Mouse (Mus musculus): ENCODE data around the gene Rbms3. TPM values are rescaled to one million over a fixed set of nuclear protein-coding genes. Genes with fewer than 3 reads are reported as not detected.

Rbms3 gene
- total RNA-seq, 2 experiments from 2014 or later: 10.6 to 10.9 TPM

GRCm38 (mm10) chr9:117048641-117049040, 581.1 kb downstream of the Rbms3 start:
- DNase-seq: no peak

- DNase-seq: no peak
These were observed 587.7 kb downstream of the Rbms3 start for GRCm38 (mm10) chr9:117041993-117042366.

GRCm38 (mm10) chr9:117041291-117041992, 588.3 kb downstream of the Rbms3 start:
- no peak for DNase-seq

DNA sequence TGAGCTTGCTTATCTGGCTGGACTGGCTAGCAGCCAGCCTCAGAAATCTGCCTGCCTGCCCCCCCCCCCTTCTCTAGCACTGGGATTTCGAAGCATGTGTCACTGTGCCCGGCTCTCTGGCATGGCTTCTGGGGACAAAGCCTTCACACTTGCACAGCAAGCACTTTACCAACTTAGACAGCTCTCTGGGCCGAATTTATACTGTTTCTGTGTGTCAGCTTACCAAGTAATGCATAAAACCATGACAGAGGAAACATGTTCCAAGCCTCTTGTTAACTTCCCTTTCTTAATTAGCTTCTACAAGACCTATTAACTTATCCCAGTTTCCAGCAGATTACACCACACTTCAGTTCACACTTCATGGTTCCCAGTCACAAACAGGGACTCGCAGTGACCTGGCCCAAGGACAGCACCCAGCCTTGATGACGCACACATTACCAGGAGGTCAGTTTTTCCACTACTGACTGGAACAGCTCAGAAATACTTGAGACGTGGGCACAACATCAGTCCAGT, 589.7 kb downstream of the Rbms3 start:
- peak; percentile 64 for DNase-seq

- DNase-seq: no peak
These were observed 597.0 kb downstream of the Rbms3 start for GRCm38 (mm10) chr9:117032690-117033089.

DNA sequence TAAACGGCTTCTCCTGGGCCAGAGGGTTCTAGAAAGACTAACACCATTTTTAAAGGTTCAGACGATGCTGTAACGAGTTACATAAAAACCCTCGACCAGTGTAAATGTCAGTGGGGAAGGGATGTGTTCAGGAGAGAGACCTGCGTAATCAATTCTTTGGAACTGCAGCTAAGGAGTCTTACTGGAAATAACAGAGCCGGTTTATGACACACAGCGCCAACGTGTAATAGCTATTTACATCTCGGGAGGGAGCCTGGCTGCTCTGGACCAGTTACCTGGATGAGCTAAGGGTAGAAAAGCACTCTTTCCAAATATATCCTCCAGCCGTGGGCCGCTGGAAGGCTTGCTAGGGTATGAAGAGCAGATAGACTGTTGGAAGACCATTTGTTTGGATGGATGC, 598.5 kb downstream of the Rbms3 start:
- DNase-seq: no peak

GRCm38 (mm10) chr9:117030837-117031236, 598.9 kb downstream of the Rbms3 start:
- peak; percentile 87 for DNase-seq

DNA sequence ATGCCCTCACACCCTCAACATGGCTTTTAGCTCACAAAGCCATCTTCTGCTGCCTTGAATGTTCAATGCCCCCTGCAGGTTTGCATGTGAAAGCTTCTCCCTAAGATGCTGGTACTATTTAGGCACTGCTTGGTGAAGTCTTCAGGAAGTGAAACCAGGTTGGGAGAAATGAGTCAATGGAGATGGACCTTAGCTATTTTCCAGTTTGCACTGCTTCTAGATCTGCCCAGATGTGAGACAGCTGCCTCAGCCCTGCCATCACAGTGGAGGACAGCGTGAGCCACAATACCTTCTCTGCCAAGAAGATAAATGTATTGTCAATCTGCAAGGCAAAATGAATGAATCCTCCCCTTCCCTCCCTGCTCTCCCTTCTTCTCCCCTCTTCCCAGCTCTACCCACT, 599.8 kb downstream of the Rbms3 start:
- no peak for DNase-seq

- no peak for DNase-seq
These were observed 601.1 kb downstream of the Rbms3 start for GRCm38 (mm10) chr9:117028586-117028985.

GRCm38 (mm10) chr9:117022086-117022485, 607.6 kb downstream of the Rbms3 start:
- DNase-seq: no peak

DNA sequence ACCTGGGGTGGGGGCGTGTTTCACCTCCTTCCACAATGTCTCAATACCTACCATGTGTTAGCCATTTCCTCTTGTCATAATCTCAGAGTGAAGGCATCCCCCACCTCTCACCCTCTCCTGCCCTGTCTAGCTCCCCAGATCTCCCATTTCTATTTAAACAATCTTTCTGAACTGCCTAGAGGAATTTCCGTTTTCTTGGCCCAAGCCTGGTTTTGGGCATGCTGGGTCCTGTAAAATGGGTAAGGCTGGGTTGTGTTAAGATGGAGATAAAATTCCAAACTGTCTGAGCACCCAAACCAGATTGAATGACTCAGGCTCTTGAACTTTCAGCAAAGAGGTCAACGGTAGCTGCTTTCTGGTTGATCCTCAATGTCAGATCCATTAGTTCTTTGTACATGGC, 608.2 kb downstream of the Rbms3 start:
- DNase-seq: no peak

DNA sequence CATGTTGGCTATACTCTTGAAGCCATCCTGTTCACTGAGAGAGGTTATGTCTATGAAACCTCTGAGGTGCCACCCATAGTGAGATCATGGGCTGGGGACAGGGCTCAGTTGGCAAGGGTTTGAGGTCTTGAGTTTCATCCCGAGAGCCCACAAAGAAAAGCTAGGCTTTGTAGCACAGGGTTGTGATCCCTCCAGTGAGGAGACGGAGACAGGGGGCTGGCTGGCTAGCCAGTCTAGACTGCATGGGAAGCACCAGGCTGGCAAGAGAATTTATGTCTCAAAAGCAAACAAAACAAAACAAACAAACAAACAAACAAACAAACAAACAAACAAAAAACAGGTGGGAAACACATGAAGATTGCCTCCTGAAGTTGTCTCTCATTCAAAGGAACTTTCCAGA, 609.5 kb downstream of the Rbms3 start:
- no peak for DNase-seq

DNA sequence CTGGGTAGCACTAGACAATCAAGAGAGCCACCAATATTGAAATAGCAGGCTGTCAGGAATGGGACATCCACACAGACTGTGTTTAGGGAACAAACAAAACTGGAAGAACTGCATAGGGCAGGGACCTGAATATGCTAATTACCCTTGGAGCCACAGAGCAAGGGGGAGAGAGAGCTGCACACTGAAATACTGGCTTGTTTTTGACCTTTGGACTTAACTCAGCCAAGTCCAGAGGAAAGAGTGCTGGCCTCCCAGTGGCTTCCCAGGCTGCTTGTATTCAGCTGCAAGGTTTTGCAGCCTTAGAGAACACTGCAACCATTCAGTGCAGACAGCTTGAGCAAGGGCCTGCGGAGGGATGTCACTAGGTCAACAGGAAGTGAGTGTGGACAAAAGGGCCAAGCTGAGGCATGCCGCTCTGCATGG, 611.0 kb downstream of the Rbms3 start:
- DNase-seq: peak; percentile 24

DNA sequence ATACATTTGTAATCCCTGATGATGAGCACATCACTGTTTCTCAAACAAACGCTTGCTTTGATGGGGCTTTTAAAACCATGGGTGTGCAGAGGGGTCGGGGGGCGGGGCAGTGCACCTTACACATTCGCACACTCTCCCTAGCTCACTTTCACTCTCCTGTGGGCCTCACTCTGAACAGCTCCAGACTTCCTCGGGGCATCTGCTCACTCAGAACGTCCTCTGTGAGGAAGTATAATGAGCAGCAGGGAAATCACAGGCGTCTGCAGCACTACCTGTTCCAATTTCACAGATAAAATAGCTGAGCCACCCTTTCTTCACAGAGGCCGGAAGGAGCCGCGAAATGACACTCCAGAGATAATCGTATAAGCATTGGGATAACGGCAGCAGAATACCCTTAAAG, 611.4 kb downstream of the Rbms3 start:
- no peak for DNase-seq

- DNase-seq: no peak
These were observed 613.0 kb downstream of the Rbms3 start for GRCm38 (mm10) chr9:117016605-117017319.

- DNase-seq: peak; percentile 31
These were observed 616.3 kb downstream of the Rbms3 start for GRCm38 (mm10) chr9:117013386-117013785.

DNA sequence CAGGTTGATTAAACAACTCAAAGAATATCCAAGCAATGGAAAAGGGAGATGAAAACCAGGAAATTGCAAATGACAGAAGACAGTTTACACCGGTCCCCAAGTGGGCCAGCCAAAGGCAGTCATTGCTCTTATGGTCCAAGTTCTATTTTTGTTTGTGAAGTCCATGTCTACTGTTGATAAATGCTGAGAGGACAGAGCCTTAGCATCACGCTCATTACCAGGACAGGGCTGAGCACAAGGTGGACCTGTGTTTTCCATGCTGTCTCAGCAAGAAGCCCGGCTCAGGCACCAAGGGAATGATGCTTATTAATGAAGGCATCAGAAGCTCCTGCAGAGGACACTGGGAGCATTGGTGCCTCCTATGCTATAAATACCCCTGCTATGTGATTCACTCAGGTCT, 618.9 kb downstream of the Rbms3 start:
- DNase-seq: no peak

GRCm38 (mm10) chr9:117008194-117008593, 621.5 kb downstream of the Rbms3 start:
- DNase-seq: no peak

DNA sequence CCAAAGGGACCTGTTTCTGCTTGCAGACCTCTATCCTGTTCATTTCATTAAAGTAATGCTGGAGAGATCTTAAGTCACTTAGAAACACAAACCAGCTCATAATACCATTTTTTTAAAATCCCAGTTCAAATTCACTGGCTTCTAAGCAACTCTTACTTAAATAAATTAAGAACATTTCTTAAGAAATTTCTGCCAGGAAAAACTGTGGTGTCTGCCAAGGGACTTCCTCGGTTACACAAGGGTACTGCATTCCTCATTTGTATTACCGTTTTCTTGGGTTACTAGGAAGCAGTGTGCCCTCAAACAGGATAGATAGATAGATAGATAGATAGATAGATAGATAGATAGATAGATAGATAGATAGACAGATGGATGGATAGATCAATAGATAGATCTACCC, 627.6 kb downstream of the Rbms3 start:
- no peak for DNase-seq

DNA sequence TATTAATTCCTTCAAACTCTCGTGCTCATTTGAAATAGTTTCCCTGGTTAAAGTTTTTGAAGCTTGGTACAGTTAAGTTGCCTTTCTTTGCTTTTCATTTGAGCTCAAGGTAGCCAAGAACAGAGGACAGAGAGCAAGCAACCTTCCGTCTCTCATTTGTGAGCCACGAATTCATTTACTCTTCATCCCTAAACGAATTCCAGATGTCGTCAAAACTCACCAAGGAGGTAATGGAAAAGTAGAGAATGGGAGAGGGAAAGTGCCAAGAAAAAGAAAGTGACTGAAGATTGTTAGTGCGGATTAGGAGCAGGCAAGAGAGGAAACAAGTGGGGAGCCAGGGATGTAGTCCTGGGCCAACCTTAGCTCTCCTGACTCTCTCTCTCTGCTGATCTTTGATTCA, 630.5 kb downstream of the Rbms3 start:
- DNase-seq: no peak

DNA sequence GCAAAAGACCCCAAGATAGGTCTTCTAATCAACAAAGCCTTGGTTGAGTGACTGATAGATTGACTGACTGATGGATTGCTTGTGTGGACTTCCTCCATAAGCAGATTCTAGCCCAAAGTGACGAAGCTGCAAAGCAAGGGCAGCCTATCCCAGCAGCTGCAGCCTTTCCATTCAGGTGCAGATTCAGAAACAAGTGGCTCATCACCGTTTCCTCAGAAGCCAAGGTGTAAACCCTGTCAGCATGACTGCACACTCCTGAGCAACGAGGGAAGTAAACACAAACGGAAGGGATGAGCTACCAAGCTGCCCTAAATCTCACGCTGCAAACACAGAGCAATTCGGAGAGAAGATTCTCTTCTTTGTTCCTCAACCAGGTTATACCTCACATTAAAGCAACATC, 639.4 kb downstream of the Rbms3 start:
- no peak for DNase-seq

- DNase-seq: no peak
These were observed 648.9 kb downstream of the Rbms3 start for GRCm38 (mm10) chr9:116980801-116981200.

- DNase-seq: no peak
These were observed 652.3 kb downstream of the Rbms3 start for GRCm38 (mm10) chr9:116977428-116977827.
